Mouse (Mus musculus) olfactory bulb, adult 2 months (tissue): ENCODE data around the gene E330021D16Rik. TPM values are rescaled to one million over a fixed set of nuclear protein-coding genes. Genes with fewer than 3 reads are reported as not detected.
"Not testable (repeated sequence)": the region's sequence is repeated elsewhere in the genome, so short reads cannot be mapped to it uniquely, and the experiment has no call there.

Source experiments
- H3K27ac ChIP-seq: fragments of 200-500 bp; 2 replicates; pipeline ENCODE4 v1.5.1; 2012; ENCODE audit warnings: low read depth, low read length; ENCODE audit not compliant: insufficient read depth
- H3K4me1 ChIP-seq: fragments of 200-500 bp; 2 replicates; pipeline ENCODE4 v1.6.1; 2012; ENCODE audit warnings: low read length; ENCODE audit not compliant: control insufficient read depth, insufficient read depth
- H3K4me3 ChIP-seq: fragments of 200-500 bp; 2 replicates; pipeline ENCODE4 v1.5.1; 2012; ENCODE audit warnings: mild to moderate bottlenecking, low read depth, low read length, moderate library complexity; ENCODE audit not compliant: insufficient read depth
- CTCF ChIP-seq: fragments of 200-500 bp; IDR thresholded peaks from 2 replicates; pipeline ENCODE4 v1.5.1; 2012; ENCODE audit warnings: low read depth, mild to moderate bottlenecking, low read length, moderate library complexity; ENCODE audit not compliant: insufficient read depth
- POLR2A ChIP-seq: fragments of 200-500 bp; IDR thresholded peaks from 2 replicates; pipeline ENCODE4 v1.6.1; 2012; ENCODE audit warnings: mild to moderate bottlenecking, low read depth, low read length, moderate library complexity; ENCODE audit not compliant: insufficient read depth
- WGBS: fragments of 180-500 bp; shearing (Covaris S2); methylation state at CpG from one replicate; pipeline ENCODE4 v1.1.7; 2018; 5-methylcytosine and 5-hydroxymethylcytosine counted together
- polyA plus RNA-seq: library from polyadenylated mRNA; stranded (reverse); fragments of >200 nt; gene quantifications from 2 replicates; pipeline ENCODE4 v1.2.4, GENCODE M21; 2012; ENCODE audit warnings: low replicate concordance; ENCODE audit not compliant: missing spikeins, insufficient read depth, insufficient read length

Gene E330021D16Rik
- polyA plus RNA-seq, 1 experiment, result not detected

- 48% methylated on average over 9 of the region's 9 CpGs for WGBS
- TF ChIP-seq CTCF (no peak), POLR2A (no peak)
- no peak overlapping the region for H3K27ac ChIP-seq
- no peak overlapping the region for H3K4me3 ChIP-seq
- H3K4me1 ChIP-seq, result peaks cover 3% of the 10 kb centered on the region
These were observed 33.9 kb upstream of the E330021D16Rik start for GRCm38 (mm10) chr6:136449270-136449692.

GRCm38 (mm10) chr6:136439205-136439604 lies 23.8 kb upstream of the E330021D16Rik start:
- not testable (repeated sequence) for H3K27ac ChIP-seq, H3K4me3 ChIP-seq, H3K4me1 ChIP-seq
- WGBS, result 81% methylated on average over 2 of the region's 2 CpGs

DNA sequence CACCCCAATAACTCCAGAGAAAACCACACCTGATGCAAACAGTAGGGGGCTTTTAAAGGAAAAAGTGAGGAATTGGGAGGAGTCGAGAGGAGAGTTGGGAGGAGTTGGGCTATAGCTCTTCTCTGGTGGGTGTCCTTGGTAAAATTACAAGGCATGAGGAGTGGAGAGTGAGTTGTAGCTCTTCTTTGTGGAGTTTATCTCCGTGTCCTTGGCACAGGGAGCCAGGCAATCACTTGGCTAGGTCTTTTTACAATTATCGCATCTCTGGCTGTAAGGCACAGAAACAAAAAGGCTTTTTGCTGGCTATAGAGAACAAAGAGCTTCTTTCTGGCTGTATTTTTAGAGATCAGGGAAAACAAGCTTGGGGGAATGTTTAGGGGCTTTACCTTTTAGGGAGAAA lies 20.8 kb upstream of the E330021D16Rik start:
- H3K4me1 ChIP-seq, H3K4me3 ChIP-seq, H3K27ac ChIP-seq: not testable (repeated sequence)
- WGBS, result 68% methylated on average over 3 of the region's 3 CpGs

GRCm38 (mm10) chr6:136433573-136433972 lies 18.2 kb upstream of the E330021D16Rik start:
- H3K27ac ChIP-seq, result no peak overlapping the region
- 91% methylated on average over 6 of the region's 6 CpGs for WGBS
- no peaks in the 10 kb centered on the region for H3K4me1 ChIP-seq
- TF ChIP-seq POLR2A (no peak), CTCF (no peak)
- H3K4me3 ChIP-seq, result no peak overlapping the region

DNA sequence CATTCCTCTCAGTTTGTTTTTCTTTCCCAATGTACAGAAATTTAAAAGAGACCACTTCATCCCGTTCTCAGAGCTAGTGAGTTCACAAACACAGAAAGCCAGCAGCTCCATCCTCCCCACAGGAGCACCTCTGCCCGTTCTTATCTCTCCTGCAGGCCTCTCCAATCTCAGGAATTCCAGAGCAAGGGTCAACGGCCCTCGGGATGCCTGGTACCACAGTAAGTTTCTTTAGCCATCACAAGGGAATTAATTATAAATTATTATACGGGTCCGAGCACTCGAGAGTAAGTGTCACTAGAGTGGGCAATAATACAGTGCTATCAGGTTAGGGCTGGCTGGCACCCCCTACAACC lies 16.5 kb upstream of the E330021D16Rik start:
- TF ChIP-seq POLR2A (no peak), CTCF (no peak)
- 67% methylated on average over 7 of the region's 7 CpGs for WGBS
- H3K27ac ChIP-seq, result no peak overlapping the region
- no peaks in the 10 kb centered on the region for H3K4me1 ChIP-seq
- H3K4me3 ChIP-seq, result no peak overlapping the region

DNA sequence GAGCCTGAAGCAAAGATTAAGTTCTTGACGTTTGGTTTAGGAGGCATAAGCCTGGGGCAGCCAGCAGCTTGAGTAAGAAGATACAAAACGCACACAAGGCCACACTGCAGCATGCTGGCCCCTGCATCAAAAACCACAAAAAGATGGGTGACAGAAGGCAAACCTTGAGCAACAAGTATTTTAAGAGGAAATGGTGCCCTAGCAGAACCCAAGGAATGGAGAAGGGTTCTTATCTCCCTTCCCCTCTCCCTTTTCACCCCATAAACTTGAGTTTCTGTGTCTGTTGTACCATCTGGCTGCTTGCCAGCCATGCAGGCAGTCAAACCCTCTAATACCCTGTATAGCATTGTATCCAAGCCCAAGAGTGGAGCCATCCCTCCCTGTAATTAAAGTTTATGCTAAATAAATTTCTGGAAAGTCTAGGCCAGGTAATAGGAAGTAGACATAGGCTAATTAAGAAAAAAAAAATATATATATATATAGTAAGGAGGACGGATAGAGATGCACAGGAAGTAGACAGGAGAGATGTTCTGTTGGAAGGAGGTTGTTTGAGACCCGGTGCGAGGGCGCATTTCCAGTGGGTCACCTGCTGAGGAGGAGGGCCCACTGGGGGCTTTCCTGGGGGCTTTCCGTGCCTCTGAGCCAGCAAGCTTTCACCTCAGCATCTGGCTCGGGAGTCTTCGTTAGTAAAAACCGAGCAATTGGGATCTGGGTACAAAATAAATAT lies 16.0 kb upstream of the E330021D16Rik start:
- Histone ChIP-seq H3K4me1 (no peaks in the 10 kb centered on the region), H3K27ac (no peak overlapping the region), H3K4me3 (no peak overlapping the region)
- TF ChIP-seq CTCF, result no peak
- TF ChIP-seq POLR2A, result no peak
- 65% methylated on average over 10 of the region's 10 CpGs for WGBS

DNA sequence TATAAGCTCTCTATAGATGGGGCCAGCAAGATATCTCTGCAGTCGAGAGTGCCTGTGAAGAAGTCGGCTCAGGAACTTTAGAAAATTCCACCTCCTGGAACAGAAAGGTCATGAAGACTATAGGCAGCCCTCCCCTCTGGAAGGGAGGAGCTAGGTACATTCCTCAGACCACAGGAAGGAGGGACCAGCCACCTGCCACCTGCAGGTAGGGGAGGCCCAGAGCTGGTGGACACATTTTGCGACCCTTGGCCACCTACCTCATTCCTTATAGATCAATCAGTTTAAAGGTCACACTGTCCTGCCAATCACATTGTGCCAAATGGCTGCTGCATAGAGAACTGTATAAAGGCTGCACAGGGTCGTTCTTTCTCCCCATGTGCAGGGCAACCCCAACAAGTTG lies 14.1 kb upstream of the E330021D16Rik start:
- H3K27ac ChIP-seq, result no peak overlapping the region
- WGBS, result 81% methylated on average over 4 of the region's 4 CpGs

GRCm38 (mm10) chr6:136428412-136428811 lies 13.0 kb upstream of the E330021D16Rik start:
- no peak overlapping the region for H3K4me3 ChIP-seq
- H3K27ac ChIP-seq, result no peak overlapping the region
- TF ChIP-seq POLR2A (no peak), CTCF (no peak)
- 91% methylated on average over 5 of the region's 5 CpGs for WGBS
- H3K4me1 ChIP-seq, result no peaks in the 10 kb centered on the region

More for the DNA sequence above, 14.1 kb upstream of the E330021D16Rik start:
- TF ChIP-seq CTCF (no peak), POLR2A (no peak)
- H3K4me3 ChIP-seq, result no peak overlapping the region
- H3K4me1 ChIP-seq, result no peaks in the 10 kb centered on the region

GRCm38 (mm10) chr6:136427240-136427639 lies 11.9 kb upstream of the E330021D16Rik start:
- no peaks in the 10 kb centered on the region for H3K4me1 ChIP-seq
- no peak overlapping the region for H3K4me3 ChIP-seq
- no peak overlapping the region for H3K27ac ChIP-seq
- WGBS, result 83% methylated on average over 6 of the region's 6 CpGs
- TF ChIP-seq CTCF, result no peak

DNA sequence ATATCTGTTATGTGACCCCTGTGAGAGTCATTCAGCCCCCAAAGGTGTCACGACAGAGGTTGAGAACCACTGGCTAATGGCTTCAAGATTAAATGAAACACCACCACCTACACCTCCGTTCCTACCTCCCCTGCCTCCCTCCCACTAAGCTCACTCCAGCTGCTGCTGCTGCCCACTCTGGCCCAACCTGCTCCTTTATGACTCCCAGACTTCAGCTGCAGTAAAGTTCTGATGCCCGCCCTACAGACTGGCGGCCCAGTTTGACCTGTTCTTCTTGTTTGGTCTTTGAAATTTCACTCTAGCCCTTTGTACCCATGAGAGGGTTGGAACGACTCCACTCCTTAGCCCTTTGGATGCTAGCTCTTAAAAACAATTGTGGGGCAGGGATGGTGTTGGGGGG lies 10.6 kb upstream of the E330021D16Rik start:
- Histone ChIP-seq H3K4me3 (no peak overlapping the region), H3K4me1 (no peaks in the 10 kb centered on the region), H3K27ac (no peak overlapping the region)
- TF ChIP-seq POLR2A (no peak), CTCF (no peak)
- 88% methylated on average over 5 of the region's 5 CpGs for WGBS
